9 mouse cellular contexts compared by ENCODE assay signal in the genomic region with DNA sequence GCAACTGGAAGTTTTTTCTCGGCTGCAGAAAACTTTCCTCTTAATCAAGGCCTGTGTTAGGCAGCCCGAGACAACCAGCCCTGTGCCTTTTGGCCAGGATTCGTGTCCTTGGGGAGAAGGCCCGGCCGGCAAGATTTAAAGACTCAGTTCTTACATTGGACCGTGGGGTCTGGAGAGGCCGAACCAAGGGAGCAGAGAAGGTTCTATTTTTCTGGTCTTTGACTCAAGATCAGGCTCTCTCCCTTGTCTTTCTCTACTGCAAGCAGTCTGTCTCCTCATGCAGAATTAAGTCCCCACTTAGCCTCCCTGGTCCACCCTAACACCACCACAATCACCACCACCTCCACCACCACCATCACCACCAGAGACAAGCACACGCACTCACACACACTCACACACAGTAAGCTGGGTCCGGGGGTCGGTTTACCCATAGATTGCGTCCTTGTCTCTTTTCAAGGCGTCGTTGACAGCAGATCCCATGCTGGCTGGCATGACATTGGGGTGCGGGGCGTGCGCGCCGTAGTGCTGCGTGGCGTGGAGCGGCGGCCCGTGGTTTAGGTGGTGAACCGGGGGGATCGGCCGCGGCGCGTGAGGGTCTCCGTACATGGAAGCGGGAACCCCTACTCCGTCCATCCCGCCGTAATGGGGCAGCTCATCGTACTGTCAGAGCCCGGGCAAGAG. TPM values are rescaled to one million over a fixed set of nuclear protein-coding genes. Genes with fewer than 3 reads are reported as not detected.
DNase-seq lines count a peak whose midpoint lies in the region; ATAC-seq lines count a peak whose summit lies in the region.
"Had no signal": no experiment of that assay in that cellular context is flagged by ENCODE, and none has a peak within 500 bp of the region (broad histone marks: within the 10 kb centered on the region; RNA-seq: fewer than 3 reads in every experiment).

No protein-coding gene starts in this region.

- 1% methylated on average over 36 of the region's 36 CpGs for WGBS in embryonic facial prominence, embryonic 14.5 days
- 1% methylated on average over 36 of the region's 36 CpGs for WGBS in hindbrain, embryonic 15.5 days

- peaks cover 54% of the 10 kb centered on the region for H3K4me1 ChIP-seq in megakaryocyte, embryonic 14.5 days
- H3K4me1 ChIP-seq in embryonic facial prominence, embryonic 14.5 days (ENCODE audit: control insufficient read depth, insufficient read depth, low read length), result peaks cover 19% of the 10 kb centered on the region; the same call in 1 of the 2 replicates
- peaks cover 33% of the 10 kb centered on the region for H3K4me1 ChIP-seq in hindbrain, embryonic 15.5 days (replicated peaks)

- H3K9ac ChIP-seq in embryonic facial prominence, embryonic 14.5 days (ENCODE audit: low read depth, low read length), result peak overlapping the region; percentile 95
- H3K9ac ChIP-seq in hindbrain, embryonic 15.5 days, result peak overlapping the region; percentile 92

- no peak for ATAC-seq in megakaryocyte, adult 5-6 weeks (ENCODE audit: poor library complexity, severe bottlenecking)
- no peak for ATAC-seq in embryonic facial prominence, embryonic 14.5 days (ENCODE audit: low read depth)
- no peak for ATAC-seq in hindbrain, embryonic 15.5 days (ENCODE audit: low FRiP score, low read depth)

- H3K27ac ChIP-seq in embryonic facial prominence, embryonic 14.5 days (replicated peaks; ENCODE audit: low read depth, low read length), result peak overlapping the region; percentile 96
- H3K27ac ChIP-seq in hindbrain, embryonic 15.5 days (replicated peaks), result peak overlapping the region; percentile 97

- H3K27me3 ChIP-seq in megakaryocyte, embryonic 14.5 days (replicated peaks), result peaks cover 84% of the 10 kb centered on the region
- no peaks in the 10 kb centered on the region; the same call in 1 of the 2 replicates for H3K27me3 ChIP-seq in embryonic facial prominence, embryonic 14.5 days (replicated peaks; ENCODE audit: control insufficient read depth, insufficient read depth, low read length)
- H3K27me3 ChIP-seq in hindbrain, embryonic 15.5 days, result no peaks in the 10 kb centered on the region

- peak overlapping the region; percentile 77 for H3K4me2 ChIP-seq in embryonic facial prominence, embryonic 14.5 days (ENCODE audit: low read depth, low read length)
- peak overlapping the region; percentile 73 for H3K4me2 ChIP-seq in hindbrain, embryonic 15.5 days

- peak overlapping the region; percentile 80 for H3K4me3 ChIP-seq in megakaryocyte, embryonic 14.5 days (replicated peaks)
- H3K4me3 ChIP-seq in embryonic facial prominence, embryonic 14.5 days (ENCODE audit: low read depth, low read length), result peak overlapping the region; percentile 71
- H3K4me3 ChIP-seq in hindbrain, embryonic 15.5 days, result peak overlapping the region; percentile 68

- no peaks in the 10 kb centered on the region for H3K9me3 ChIP-seq in megakaryocyte, embryonic 14.5 days
- no peaks in the 10 kb centered on the region for H3K9me3 ChIP-seq in embryonic facial prominence, embryonic 14.5 days (ENCODE audit: control insufficient read depth, low read length)
- H3K9me3 ChIP-seq in hindbrain, embryonic 15.5 days, result no peaks in the 10 kb centered on the region

- no peak for DNase-seq in embryonic facial prominence, embryonic 14.5 days (ENCODE audit: low spot score)
- DNase-seq in lung, postnatal 10 days, result peak; percentile 23
- DNase-seq in layer of hippocampus, postnatal 14 days (ENCODE audit: low spot score in 2 of 2), result no peak
- no peak for DNase-seq in spleen, postnatal 36 days (ENCODE audit: low spot score in 2 of 2)
- no peak for DNase-seq in thymus, adult 18-20 months

- H3K36me3 ChIP-seq in megakaryocyte, embryonic 14.5 days (replicated peaks; ENCODE audit: low read length), result no peaks in the 10 kb centered on the region
- no peaks in the 10 kb centered on the region for H3K36me3 ChIP-seq in embryonic facial prominence, embryonic 14.5 days (ENCODE audit: control insufficient read depth, insufficient read depth, low read length)
- no peaks in the 10 kb centered on the region for H3K36me3 ChIP-seq in hindbrain, embryonic 15.5 days

RNA-seq across cellular contexts. Expression of gene Meis2, which starts 2.7 kb away (rescaled TPM):
- polyA plus RNA-seq in megakaryocyte, embryonic 14.5 days (2012; ENCODE audit: insufficient read depth, low replicate concordance), result not detected in 2 replicates
- not detected in 2 replicates for total RNA-seq in megakaryocyte, adult 5-6 weeks (2015)
- total RNA-seq in megakaryocyte, adult 5-6 weeks (2017), result not detected in 2 replicates
- 30.4 and 40.4 TPM in 2 replicates for polyA plus RNA-seq in embryonic facial prominence, embryonic 14.5 days (2014; fragmentation: Nextera tagmentation; extraction: Ambion mirVana)
- polyA plus RNA-seq in hindbrain, embryonic 15.5 days (2015; fragmentation: Nextera tagmentation; extraction: Ambion mirVana), result 139 and 140 TPM in 2 replicates
- total RNA-seq in layer of hippocampus, postnatal 14 days (2021), result 10 to 100 TPM; 34.6 to 34.8 TPM
- total RNA-seq: neutrophil, adult 5-6 weeks had no signal

Comparison
In these comparisons a context has a peak if more than half of its experiments do, and no peak if none do; other contexts are left out.
1. RNA of gene Meis2, which starts 2.7 kb away (polyA plus RNA-seq): 139 to 140 TPM in hindbrain, embryonic 15.5 days and 30.4 to 40.4 TPM in embryonic facial prominence, embryonic 14.5 days; not detected in megakaryocyte, embryonic 14.5 days; every median in the first group is over 10 times any median in the second.
2. Peak in every context shown above with its lines, with median percentiles within 50 percentile points of each other: H3K4me3 ChIP-seq.